Mouse (Mus musculus): ENCODE data around the gene Fxyd1.

The Fxyd1 gene

DNA sequence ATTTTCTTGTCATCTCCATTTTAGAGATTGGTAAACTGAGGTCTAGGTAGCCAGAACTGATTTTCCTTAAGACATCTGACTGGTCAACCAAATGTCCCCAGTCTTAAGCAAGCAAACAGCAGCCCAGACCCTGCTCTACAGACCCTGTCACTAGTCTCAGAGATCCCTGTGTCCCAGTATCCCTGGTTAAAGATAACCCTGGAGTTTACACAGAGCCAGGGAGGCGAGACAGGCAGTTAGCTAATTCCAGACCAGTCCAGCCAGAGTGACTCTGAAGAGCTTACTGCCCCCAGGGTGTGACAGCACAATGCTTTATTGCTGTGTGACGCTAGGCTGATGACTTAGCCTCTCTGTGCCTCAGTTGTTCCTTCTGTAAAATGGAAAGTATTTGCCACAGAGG is at the start of gene Fxyd1:
Gene Fxyd1, minus strand, starts transcription at position 129 of the 400 bp plus-strand sequence.
- no peak for DNase-seq (ENCODE audit: low spot score)

DNA sequence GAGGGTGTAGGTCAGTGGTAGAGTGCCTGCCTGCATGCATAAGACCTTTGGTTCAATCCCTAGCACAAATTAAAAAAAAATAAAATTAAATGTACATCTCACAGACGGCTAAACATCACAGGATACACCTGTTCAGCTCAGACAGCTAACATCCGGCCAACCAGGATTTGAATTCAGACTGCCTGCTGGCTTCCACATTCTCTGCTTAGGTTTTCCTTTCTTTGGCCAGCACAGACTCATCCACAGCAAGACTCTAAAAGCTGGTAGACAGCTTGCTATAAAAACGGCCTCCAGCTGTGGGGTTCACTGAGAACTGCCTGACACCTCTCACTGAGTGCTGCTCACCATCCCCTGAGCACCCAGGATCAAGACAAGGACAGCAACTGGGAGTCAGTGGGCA is 49.2 kb upstream of the Fxyd1 start:
- no peak for DNase-seq (ENCODE audit: low spot score)

DNA sequence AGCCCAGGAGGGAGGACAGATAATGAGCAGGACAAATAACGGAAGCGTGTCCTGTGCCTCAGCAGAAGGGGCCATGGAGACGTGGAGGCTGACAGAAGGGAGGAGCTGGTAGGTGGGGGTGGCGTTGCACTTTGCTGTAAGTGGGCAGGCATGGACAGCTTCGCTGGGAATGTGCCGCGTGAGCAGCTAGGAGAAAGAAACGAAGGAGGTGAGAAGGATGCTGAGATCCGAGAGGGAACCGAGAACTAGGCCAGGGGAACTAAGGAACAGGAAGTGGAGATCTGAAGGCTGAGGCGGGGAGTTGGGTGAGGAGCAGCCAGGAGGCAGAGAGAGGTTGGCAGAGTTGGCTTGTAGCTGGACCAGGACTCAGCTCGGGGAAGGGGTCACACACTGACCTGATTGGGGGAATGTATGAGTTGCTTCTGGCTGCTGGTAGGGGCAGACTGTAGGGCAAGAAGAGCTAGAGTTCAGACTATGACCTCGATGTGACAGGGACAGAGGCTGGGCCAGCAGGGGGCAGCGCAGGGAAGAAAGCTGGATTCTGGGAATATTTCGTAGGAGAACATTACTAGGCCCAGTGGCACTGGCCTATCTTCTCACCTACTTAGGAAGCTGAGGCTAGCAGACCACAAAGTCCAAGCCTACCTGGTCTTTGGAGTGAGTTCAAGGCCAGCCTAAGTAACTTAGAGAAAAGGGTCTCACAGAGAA is 48.2 kb upstream of the Fxyd1 start:
- no peak for DNase-seq (ENCODE audit: low spot score)

DNA sequence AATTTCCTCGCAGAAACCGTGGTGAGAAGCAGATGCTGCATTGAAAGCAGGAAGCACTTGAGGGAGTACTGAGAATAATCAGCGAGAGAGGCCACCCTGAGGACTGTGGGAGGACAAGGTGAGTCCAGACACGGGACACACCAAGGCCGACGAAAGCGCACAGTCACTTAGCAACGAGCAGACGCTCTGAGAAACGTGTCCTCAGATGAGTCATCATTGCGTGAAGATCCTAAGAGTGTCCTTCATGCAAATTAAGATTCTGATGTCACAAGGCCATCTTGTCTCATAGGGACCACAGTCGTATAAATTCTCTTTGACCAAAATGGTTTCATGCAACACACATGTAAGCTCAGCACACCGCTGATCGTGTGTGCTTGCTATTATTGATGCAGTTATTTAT is 43.8 kb upstream of the Fxyd1 start:
- no peak for DNase-seq (ENCODE audit: low spot score)

DNA sequence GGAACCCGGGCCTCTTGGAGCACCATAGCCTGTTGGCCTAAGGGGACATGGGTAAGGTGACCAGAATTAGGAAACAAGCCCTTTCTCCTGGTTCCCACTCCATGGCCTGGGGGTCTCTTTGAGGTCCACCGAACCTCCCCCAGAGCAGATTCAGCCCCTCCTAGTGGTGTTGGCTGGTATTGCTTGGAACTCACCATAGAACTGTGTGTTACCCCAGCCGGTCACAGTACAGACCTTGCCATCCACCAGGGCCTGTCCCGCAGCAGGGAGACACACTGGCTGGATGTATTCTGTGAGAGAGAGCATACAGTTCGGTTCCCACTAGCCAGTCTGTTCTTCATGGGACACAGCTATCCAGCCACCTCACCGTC is 42.6 kb upstream of the Fxyd1 start:
- DNase-seq (ENCODE audit: low spot score), result no peak

DNA sequence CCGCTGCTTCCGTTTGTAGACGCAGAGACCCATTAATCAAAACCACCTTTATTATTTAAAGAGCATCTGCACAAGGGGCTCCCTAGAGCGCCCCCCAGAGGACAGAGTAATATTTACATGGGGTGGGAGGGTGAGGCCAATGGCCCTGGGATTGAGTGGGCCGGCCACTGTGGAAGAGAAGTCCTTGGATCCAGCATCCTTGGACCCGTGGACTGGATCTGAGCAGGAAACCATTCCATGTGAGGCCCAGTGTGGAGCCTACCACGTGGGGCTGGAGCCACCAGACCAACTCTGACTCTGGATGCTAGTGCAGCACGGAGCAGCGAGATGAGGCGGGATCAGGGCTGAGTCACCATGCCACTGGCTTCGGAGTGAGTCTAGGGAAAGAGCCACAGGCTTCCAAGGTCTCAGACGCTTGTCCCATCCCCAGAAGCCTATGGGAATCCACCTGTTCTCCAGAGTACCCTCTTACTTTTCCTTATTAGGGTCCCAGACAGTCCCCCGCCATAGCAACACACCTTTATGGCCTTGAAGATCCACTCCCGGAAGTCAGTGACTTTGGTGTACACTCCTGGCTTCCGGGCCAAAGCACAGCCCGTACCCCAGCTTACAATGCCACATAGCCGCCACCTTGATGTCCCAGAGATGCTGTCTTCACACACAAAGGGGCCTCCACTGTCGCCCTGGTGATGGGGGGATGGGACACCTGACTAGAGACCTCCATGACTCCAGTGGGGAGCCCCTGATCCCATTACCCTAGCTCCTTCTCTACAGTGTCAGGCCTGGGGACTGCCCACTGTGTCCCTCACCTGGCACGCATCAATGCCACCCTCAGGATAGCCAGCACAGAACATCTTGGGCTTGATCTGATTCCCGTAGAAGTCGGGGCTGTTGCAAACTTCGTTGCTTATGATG is 42.0 kb upstream of the Fxyd1 start:
- DNase-seq (ENCODE audit: low spot score), result no peak

DNA sequence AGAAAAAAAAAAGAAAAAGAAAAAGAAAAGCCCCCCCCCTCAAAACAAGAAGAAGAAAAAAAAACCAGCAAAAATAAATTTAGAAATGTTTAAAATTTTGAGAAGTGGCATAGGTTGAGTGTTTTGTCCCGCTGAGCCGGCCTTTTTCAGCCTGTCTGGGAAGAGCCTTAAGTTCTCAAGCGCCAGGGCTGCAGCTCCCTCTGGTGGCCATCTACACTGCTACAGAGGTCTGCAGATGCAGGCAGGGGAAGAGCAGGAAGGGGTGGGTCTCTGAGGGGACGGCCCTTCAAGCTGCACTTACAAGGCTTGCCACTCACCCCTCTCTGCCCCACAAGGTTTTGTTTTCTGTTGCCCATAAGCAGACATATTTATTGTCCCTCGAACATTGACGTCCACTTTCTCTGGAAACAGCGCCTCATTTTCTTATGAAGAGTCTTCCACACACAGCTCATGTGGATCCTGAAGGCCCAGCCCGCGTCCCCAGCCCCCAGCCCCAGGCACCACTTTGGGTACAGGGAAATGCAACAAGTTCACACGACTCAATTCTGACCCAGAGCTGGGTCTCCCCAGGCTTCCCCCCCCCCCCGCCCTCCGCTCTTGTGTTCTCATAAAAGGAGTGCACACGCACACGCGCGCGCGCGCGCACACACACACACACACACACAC is 40.7 kb upstream of the Fxyd1 start:
- peak; percentile 79 for DNase-seq (ENCODE audit: low spot score)

DNA sequence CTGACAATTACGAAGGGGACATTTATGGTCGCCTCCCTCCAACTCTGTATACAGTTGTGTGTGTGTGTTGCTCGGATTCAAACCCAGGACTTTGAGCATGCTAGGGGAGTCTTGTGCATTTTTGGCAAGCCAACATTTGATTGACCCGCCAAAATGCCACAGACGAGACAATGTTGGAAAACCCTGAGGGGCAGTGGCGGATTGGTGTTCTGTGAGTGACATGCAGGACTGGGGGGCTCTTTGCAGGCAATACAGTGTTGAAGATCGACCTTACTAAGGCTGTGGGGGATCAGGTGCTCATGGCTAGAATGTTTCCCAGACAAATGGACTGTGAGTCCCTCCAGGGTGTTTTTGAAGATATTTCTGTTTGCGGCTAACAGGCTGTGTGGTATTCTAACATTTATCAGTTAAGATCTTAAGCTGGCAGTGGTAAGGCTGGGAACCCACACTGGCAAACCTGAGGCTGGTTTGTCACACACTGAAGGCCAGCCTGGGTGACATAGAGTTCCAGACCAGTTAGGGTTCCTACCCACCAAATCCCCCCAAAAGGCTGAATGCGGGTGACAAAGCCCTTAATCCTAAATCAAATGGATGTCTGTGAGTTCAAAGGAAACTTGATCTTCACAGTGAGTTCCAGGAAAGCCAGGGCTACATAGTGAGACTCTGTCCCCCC is 40.0 kb upstream of the Fxyd1 start:
- no peak for DNase-seq (ENCODE audit: low spot score)

DNA sequence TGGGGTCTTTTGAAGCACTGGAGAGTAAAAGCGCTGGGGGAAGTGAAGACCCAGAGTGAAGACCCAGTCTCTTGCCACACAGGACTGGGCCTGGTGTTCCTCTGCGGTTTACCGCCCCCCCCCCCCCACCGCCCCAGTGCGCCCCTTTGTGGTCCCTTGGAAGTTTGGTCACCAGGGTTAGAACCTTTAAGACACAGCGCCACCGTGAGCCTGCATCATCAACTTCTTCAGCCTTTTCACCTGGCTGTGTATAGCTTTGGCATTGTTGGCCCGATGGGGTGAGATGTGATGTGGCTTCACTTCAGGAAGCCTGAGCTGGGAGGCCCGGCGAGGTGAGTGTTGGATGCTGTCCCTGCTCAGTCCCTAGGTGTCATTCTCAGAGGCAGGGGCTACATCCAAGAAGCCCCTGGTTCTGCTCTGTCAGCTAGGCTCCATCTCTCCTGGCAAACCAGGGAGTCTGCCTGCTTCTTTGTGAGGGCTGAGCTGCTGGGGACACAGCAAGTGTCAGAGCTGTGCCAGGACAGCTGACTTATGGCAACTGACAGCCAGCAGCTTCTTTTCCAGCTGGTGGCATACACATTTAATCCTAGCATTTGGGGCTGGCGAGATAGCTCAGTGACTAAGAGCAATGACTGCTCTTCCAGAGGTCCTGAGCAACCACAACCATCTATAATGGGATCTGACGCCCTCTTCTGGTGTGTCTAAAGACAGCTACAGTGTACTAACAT is 37.9 kb upstream of the Fxyd1 start:
- no peak for DNase-seq (ENCODE audit: low spot score)

DNA sequence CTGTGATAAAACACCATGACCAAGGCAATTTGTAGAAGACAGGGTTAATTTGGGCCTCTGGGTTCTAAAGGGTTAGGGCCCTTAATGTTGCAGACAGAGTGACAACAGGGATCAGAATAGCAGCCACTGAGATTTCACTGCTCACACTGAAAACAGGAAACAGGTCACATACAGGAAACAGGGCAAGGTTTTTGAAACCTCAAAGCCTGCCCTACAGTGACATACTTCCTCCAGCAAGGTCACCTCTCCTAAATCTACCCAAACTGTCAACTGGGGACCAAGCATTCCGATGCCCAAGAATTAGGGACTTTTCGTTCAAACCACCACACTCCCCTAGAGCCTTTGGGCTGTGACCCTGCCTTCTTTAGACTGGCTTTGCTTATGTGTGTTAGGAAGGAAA is 32.7 kb upstream of the Fxyd1 start:
- DNase-seq (ENCODE audit: low spot score), result no peak

DNA sequence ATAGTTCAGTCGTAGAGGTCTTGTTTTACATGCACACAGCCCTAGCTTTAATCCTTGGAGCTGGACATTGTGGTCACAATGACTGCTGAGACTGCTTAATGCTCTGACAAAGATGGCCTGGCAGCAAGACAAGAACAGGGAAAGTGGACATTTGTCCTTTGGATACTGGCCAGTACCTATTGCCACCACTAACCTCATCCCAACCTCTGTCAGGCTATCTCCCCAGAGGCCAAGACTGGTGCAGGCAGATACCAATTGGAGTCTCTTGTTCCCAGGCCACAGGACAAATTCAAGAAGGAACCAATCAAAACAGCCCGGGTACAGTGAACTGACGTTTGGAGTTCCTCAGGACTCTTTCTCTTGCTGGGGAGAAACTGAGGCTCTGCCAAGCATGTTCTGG is 31.2 kb upstream of the Fxyd1 start:
- DNase-seq (ENCODE audit: low spot score), result no peak

DNA sequence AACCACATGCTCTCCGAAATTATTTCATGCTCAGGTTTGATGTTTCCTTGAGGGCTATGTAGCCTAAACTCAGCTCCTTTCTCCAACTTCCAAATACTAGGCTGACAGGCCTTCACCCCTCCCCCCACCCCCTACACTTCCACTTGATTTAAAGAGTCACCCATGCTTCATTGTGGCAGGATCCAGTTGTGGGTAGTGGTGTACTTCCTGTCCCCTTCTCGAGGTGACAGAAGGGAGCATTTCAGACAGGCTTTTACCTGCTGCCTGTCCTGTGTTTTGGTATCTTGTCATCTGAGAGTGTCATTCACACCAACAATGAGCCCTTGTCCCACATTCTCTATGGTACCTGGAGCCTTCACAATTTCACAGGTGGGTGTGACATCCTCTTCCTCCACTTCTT is 30.3 kb upstream of the Fxyd1 start:
- no peak for DNase-seq (ENCODE audit: low spot score)

DNA sequence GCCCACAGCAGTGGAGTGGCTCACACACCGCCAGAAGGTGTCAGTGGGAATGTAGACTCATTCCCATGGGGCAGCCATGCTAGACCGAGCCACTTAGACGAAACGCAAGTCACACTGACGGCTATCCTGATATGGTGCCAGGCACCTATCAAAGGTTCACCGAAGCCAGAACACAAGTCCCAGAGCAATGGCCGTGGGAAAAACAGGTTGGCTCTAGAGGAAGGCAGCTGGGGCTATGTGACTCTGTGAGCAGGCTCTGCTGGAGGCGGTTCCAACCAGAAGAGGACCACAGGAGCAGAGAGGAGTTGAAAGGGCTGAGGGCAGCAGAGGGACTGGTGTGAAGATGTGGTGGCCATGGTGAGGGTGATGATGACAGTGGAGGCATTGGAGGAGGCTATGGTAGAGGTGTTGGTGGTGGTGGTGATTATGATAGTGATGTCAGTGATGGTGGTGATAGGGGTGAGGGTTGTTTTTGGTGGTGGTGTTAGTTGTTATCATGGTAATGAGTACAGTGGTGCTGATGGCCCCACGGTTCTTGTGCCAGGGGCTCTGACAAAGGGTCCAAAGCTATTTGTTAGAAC is 29.3 kb upstream of the Fxyd1 start:
- no peak for DNase-seq (ENCODE audit: low spot score)

DNA sequence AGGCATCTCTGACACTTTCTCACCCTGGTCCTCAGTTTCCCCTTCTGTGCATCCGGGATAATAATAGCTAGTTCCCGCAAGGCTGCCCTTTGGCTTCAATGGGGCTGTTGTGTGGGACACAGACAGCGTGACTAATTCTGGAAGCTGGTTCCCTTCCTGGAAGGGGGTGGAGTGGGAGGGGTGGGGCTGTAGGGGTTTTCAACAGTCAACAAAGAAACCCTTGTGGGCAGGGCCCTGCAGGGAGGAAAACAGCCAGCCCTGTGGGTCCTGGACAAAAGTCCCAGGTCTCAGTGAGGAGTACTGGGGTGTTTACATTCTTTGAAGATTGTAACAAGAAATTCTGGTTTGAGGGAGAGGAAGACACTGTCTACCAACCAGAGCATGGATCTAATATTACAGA is 28.2 kb upstream of the Fxyd1 start:
- peak; percentile 50 for DNase-seq (ENCODE audit: low spot score)

DNA sequence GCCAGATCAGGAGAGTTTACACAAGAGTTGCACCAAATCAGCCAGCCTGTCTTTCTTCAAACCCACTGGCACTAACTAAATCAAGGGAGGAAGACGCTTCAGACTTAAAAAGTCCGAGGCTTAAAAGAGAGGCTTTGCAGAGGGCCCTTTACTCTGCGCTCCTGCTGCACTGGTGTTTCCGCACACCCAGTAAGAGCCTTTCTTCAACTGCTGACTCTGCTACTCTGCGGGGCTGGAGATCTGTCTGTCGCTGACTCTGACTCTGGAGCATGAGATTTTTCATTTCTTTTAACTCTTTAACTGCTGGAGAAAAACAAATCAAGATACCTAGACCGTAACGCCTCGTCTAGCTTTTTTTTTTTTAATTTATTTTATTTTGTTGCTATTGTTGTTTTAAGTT is 27.1 kb upstream of the Fxyd1 start:
- DNase-seq (ENCODE audit: low spot score), result no peak

DNA sequence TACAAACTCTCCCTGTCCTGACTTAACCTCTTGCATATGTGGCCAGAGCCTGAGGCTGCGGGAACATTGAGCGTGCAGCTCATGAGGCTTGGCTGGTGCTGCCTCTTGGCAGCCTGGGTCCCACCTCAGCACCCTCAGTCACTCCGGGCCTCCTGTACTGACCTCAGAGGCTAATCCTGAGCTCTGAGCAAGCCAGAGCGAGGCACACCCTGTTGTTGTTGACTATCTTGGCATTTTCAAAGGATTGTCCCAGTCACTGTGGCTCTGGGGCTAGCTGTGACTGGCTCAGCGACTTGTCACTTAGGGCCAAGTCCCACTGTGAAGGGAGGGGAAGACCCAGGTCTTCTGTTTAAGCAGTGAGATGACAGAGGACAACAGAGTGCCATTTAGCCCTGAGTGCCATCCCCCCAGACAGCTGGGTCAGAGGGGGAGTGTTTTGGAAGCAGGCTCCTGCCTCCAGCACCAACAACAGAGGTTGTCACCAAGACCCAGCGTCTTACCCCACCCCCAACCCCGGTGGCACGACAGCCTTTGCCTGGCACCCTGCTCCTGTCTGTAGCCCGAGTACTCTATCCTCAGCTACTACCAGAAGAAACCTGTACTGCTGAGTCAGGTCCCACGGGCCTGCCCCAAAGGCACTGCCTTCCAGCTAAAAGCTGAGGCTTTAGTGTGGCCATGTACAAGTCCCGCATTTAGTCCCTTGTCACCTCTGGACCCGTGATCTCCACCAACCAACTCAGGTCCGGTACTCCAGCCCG is 26.0 kb upstream of the Fxyd1 start:
- no peak for DNase-seq (ENCODE audit: low spot score)

DNA sequence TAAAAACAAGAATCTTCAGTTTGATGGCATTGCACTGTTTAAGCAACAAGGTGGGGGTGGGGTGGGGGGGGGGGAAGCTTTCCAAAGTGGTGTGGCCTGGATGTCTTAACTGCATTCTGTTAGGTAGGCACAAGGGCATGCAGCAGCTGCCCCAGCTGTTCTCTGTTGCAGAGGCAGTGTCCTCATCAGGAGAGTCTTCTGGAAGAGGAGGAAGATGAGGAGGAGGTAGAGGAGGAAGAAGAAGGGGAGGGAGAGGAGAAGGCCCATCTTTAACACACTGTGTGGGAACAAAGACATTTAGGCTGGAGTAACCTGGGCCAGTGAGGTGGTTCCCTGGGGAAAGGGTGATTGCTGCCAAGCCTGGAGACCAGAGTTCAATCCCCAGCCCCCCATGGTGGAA is 25.1 kb upstream of the Fxyd1 start:
- no peak for DNase-seq (ENCODE audit: low spot score)

DNA sequence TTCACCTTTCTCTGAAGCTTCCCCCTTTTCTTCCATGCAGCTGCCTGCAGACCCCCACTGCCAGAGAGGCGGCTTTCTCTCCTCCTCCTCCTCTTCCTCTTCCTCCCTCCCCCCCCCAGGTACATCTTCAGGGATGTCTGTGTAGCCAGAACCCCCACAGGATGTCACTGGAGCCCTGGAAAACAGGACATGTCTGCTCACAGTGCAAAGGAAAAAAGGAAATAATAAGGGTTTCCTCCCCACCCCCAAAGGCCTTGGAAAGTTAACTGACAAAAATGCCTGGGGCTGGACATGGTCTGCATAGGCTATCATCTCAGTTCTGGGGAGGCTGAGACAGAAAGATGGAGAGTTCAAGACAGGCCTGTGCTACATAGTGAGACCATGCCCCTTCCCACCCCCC is 24.1 kb upstream of the Fxyd1 start:
- DNase-seq (ENCODE audit: low spot score), result no peak

DNA sequence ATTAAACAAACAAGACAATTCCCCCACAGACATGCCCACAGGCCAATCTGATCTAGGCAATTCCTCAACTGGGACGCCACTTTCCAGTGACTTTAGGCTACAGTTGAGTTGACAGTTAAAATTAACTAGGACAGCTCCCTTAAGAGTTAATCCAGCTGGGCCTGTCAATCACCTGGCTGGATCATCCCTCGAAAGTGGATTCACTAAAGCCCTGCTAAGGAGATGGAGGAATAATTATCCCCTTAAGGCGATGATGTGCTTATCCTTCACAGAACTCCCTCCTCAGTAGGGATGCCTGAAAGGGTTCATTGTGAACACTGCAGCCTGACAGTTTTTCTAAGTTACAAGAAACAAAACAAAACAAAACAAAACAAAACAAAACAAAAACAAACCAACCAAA is 23.6 kb upstream of the Fxyd1 start:
- DNase-seq (ENCODE audit: low spot score), result no peak

DNA sequence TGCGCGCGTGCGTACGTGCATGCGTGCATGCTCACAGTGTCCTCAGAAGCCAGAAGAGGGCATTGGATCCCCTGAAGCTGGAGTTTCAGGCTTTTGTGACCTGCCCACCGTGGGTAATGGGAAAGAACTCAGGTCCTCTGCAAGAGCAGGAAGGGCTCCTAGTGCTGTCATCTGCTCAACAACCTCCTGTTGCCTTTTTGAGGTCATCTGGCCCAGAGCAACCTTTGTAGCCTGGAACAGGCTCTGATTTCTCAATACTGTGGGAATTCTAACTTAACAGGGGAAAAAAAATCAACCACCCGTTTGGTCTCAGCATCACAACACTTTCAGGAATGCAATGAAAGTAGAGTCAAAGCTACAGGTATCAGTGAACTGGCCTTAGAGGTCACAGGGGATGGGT is 22.7 kb upstream of the Fxyd1 start:
- DNase-seq (ENCODE audit: low spot score), result no peak

All from ovary, adult 18-20 months (tissue).